Mouse (Mus musculus) left cerebral cortex, adult 2 months (tissue): Measurements from ENCODE around the gene Mgat4b. TPM values are rescaled to one million over a fixed set of nuclear protein-coding genes. Genes with fewer than 3 reads are reported as not detected.
A peak's percentile ranks its signal among the peaks of the same experiment; 100 is the strongest.
"Not testable (repeated sequence)": the region's sequence is repeated elsewhere in the genome, so short reads cannot be mapped to it uniquely, and the experiment has no call there.

ENCODE experiments used
- DNase-seq, 2 experiments: peaks; one replicate each; pipeline ENCODE4 v3.0.0; 2021 to 2022; ENCODE audit warnings: low spot score in 2 of 2, mixed read lengths in 1 of 2; ENCODE audit errors: extremely low spot score in 1 of 2
- H3K27ac ChIP-seq: fragments of 200-600 bp; 2 replicates; pipeline ENCODE4 v1.8.1; 2022
- H3K4me3 ChIP-seq: fragments of 200-600 bp; 2 replicates; pipeline ENCODE4 v1.8.1; 2022
- CTCF ChIP-seq: fragments of 200-600 bp; IDR thresholded peaks from 2 replicates; pipeline ENCODE4 v1.8.1; 2022; ENCODE audit warnings: antibody characterized with exemption, mild to moderate bottlenecking, moderate library complexity
- intact Hi-C: fragments of 180-260 bp; cut with DNase I; formaldehyde crosslinking; loops from one replicate; pipeline ENCODE4 v1.15.1; 2025
- long read RNA-seq, 2 experiments: library from polyadenylated mRNA; stranded (forward); transcript quantifications; one replicate each; pipeline ENCODE4 v2.0.0; 2021; ENCODE audit warnings: borderline mapping rate in 2 of 2
- total RNA-seq, 2 experiments: library from RNA; stranded (reverse); gene quantifications; 2 replicates each; pipeline ENCODE4 v1.2.3; 2021

Mgat4b gene
- 10 to 100 TPM; 63.1 to 67.0 TPM for total RNA-seq
- long read RNA-seq, experiment 1, transcript Mgat4b-201 (15 exons, 2,429 nt): major isoform, 69 of 101 reads
- long read RNA-seq, experiment 1, partial matches to known transcripts: 4 of 101 reads
- long read RNA-seq, experiment 1, other reads (novel, unspliced or antisense): 28 of 101 reads
- long read RNA-seq, experiment 2, transcript Mgat4b-201 (15 exons, 2,429 nt): major isoform, 64 of 96 reads
- long read RNA-seq, experiment 2, partial matches to known transcripts: 4 of 96 reads
- long read RNA-seq, experiment 2, other reads (novel, unspliced or antisense): 28 of 96 reads

GRCm38 (mm10) chr11:50210505-50211151, at the start of gene Mgat4b, which contains the start of gene Sqstm1:
Gene Mgat4b (plus strand): TSS chr11:50210890.
Gene Sqstm1 (minus strand): TSS chr11:50210827.
- no peak; the same call in 1 of the 2 replicates for TF ChIP-seq CTCF
- peak within 1 kb of the TSS; percentile 92 for H3K4me3 ChIP-seq
- intact Hi-C loops: loop anchor here (2.0 kb wide), 1 partner anchor 14 kb away; no protein-coding TSS in a partner anchor
- peak within 1 kb of the TSS; percentile 100 for H3K27ac ChIP-seq
- DNase-seq: peak; percentile 86 to 87

GRCm38 (mm10) chr11:50161578-50162304, 48.9 kb upstream of the Mgat4b start:
- intact Hi-C loops: loop anchor here (5.0 kb wide), 1 partner anchor 201 kb away; no protein-coding TSS in a partner anchor
- peak in 1 of 2 experiments; percentile 42 for DNase-seq
- Histone ChIP-seq H3K27ac (no peak overlapping the region), H3K4me3 (no peak overlapping the region)
- peak; percentile 80 for TF ChIP-seq CTCF

GRCm38 (mm10) chr11:50162338-50163050, 48.2 kb upstream of the Mgat4b start:
- H3K4me3 ChIP-seq: no peak overlapping the region
- no peak for DNase-seq
- no peak overlapping the region for H3K27ac ChIP-seq
- TF ChIP-seq CTCF: no peak
- intact Hi-C loops: loop anchor here (5.0 kb wide), 1 partner anchor 200 kb away; no protein-coding TSS in a partner anchor

GRCm38 (mm10) chr11:50168352-50168751, 42.3 kb upstream of the Mgat4b start:
- no peak for DNase-seq
- H3K27ac ChIP-seq: no peak overlapping the region
- no peak for TF ChIP-seq CTCF
- H3K4me3 ChIP-seq: no peak overlapping the region
- intact Hi-C loops: no loop called here

- intact Hi-C loops, DNase-seq: not testable (repeated sequence)
- Histone ChIP-seq H3K4me3 (peak within 1 kb of the TSS; percentile 80), H3K27ac (peak within 1 kb of the TSS; percentile 90)
Measured at GRCm38 (mm10) chr11:50174111-50174729, 36.5 kb upstream of the Mgat4b start, which contains the start of gene Mrnip. Gene Mrnip (plus strand): TSS chr11:50174444.

- intact Hi-C loops: no loop called here
- DNase-seq: peak; percentile 95 to 97
- Histone ChIP-seq H3K4me3 (peak overlapping the region; percentile 80), H3K27ac (peak overlapping the region; percentile 70)
- no peak for TF ChIP-seq CTCF
Measured at GRCm38 (mm10) chr11:50174730-50175187, 35.9 kb upstream of the Mgat4b start.

- H3K4me3 ChIP-seq: no peak overlapping the region
- H3K27ac ChIP-seq: no peak overlapping the region; the same call in 1 of the 2 replicates
- DNase-seq: no peak
- no peak for TF ChIP-seq CTCF
- intact Hi-C loops: no loop called here
Measured at GRCm38 (mm10) chr11:50176351-50176750, 34.3 kb upstream of the Mgat4b start.

GRCm38 (mm10) chr11:50177111-50177510, 33.6 kb upstream of the Mgat4b start:
- intact Hi-C loops: no loop called here
- no peak for DNase-seq
- peak overlapping the region; percentile 40; the same call in 1 of the 2 replicates for H3K27ac ChIP-seq
- no peak for TF ChIP-seq CTCF
- no peak overlapping the region for H3K4me3 ChIP-seq

- Histone ChIP-seq H3K27ac (no peak overlapping the region), H3K4me3 (no peak overlapping the region)
- no peak for DNase-seq
- intact Hi-C loops: no loop called here
- TF ChIP-seq CTCF: no peak
Measured at GRCm38 (mm10) chr11:50178532-50179488, 31.9 kb upstream of the Mgat4b start.
